Mouse (Mus musculus) CH12.LX (cell line): ENCODE results near the gene S100a8. TPM values are rescaled to one million over a fixed set of nuclear protein-coding genes. Genes with fewer than 3 reads are reported as not detected.

Experiments
- DNase-seq: peaks from one replicate; pipeline ENCODE4 v3.0.0-alpha.2; 2013; ENCODE audit errors: extremely low read depth
- H3K27ac ChIP-seq: 2 replicates; pipeline ENCODE4 v1.5.1; 2012; ENCODE audit warnings: low read depth, mild to moderate bottlenecking, control low read depth, moderate library complexity; ENCODE audit not compliant: insufficient read depth
- H3K27me3 ChIP-seq: replicated peaks from 2 replicates; pipeline ENCODE3; 2012; ENCODE audit warnings: inconsistent platforms
- H3K36me3 ChIP-seq, 2 experiments: replicated peaks in 1 of 2; 2 replicates each; pipeline versions ENCODE3 to v1.6.1; 2012; ENCODE audit warnings: inconsistent platforms in 1 of 2, low read length in 1 of 2, mild to moderate bottlenecking in 1 of 2, mixed read lengths in 1 of 2, moderate library complexity in 1 of 2; ENCODE audit not compliant: control insufficient read depth in 1 of 2, insufficient read depth in 1 of 2
- H3K4me1 ChIP-seq, 2 experiments: 2 replicates each; pipeline ENCODE4 v1.6.1; 2012; ENCODE audit warnings: inconsistent platforms in 1 of 2, moderate library complexity in 1 of 2; ENCODE audit not compliant: insufficient read depth in 2 of 2, control insufficient read depth in 1 of 2
- H3K4me2 ChIP-seq: 2 replicates; pipeline ENCODE4 v1.6.1; 2012; ENCODE audit warnings: low read depth, mild to moderate bottlenecking, control low read depth; ENCODE audit not compliant: poor library complexity, insufficient read depth, severe bottlenecking
- H3K4me3 ChIP-seq, 3 experiments: fragments of 150-350 bp in 1 of 3; sonication (generic) in 1 of 3; replicated peaks in 1 of 3; 2 replicates each; pipeline versions ENCODE3 to v1.5.1; 2011 to 2012; ENCODE audit warnings: low read depth in 2 of 3, low read length in 2 of 3, mild to moderate bottlenecking in 2 of 3, moderate library complexity in 2 of 3, control low read depth in 1 of 3, improper control_type of control experiment in 1 of 3, inconsistent platforms in 1 of 3, mixed read lengths in 1 of 3; ENCODE audit not compliant: poor library complexity in 1 of 3
- H3K79me2 ChIP-seq: replicated peaks from 2 replicates; pipeline ENCODE4 v1.6.1; 2012; ENCODE audit warnings: mild to moderate bottlenecking, moderate library complexity; ENCODE audit not compliant: control insufficient read depth, poor library complexity, insufficient read depth, severe bottlenecking; ENCODE audit errors: extremely low read depth
- H3K9ac ChIP-seq: 2 replicates; pipeline ENCODE4 v1.6.1; 2012; ENCODE audit warnings: low read depth, mild to moderate bottlenecking, control low read depth, moderate library complexity; ENCODE audit not compliant: insufficient read depth
- H3K9me3 ChIP-seq: replicated peaks from 2 replicates; pipeline ENCODE3; 2012; ENCODE audit warnings: low read length, inconsistent platforms, mixed read lengths
- BHLHE40 ChIP-seq: IDR thresholded peaks from 2 replicates; pipeline ENCODE4 v1.6.1; 2011; ENCODE audit warnings: mild to moderate bottlenecking, low read depth, low read length, improper control_type of control experiment
- CTCF ChIP-seq, 2 experiments: IDR thresholded peaks in 1 of 2; conservative IDR thresholded peaks in 1 of 2; 2 replicates each; pipeline ENCODE4 v1.5.1; 2011 to 2012; ENCODE audit warnings: low read depth in 2 of 2, low read length in 2 of 2, improper control_type of control experiment in 1 of 2, inconsistent platforms in 1 of 2, mild to moderate bottlenecking in 1 of 2, moderate library complexity in 1 of 2
- ELF1 ChIP-seq: IDR thresholded peaks from 2 replicates; pipeline ENCODE4 v1.6.1; 2014; ENCODE audit warnings: low read depth, mild to moderate bottlenecking, inconsistent platforms, low read length, improper control_type of control experiment
- ETS1 ChIP-seq: conservative IDR thresholded peaks from 2 replicates; pipeline ENCODE4 v1.6.1; 2012; ENCODE audit warnings: low read depth, mild to moderate bottlenecking, inconsistent platforms, low read length, improper control_type of control experiment, moderate library complexity
- GABPA ChIP-seq: IDR thresholded peaks from 2 replicates; pipeline ENCODE4 v1.6.1; 2012; ENCODE audit warnings: low read depth, low read length, improper control_type of control experiment, inconsistent platforms; ENCODE audit not compliant: insufficient replicate concordance
- HCFC1 ChIP-seq: IDR thresholded peaks from 2 replicates; pipeline ENCODE4 v1.6.1; 2012; ENCODE audit warnings: low read depth, mild to moderate bottlenecking, inconsistent platforms, low read length, improper control_type of control experiment
- JUN ChIP-seq: IDR thresholded peaks from 2 replicates; pipeline ENCODE4 v1.6.1; 2011; ENCODE audit warnings: low read depth, mild to moderate bottlenecking, low read length, improper control_type of control experiment, moderate library complexity; ENCODE audit not compliant: insufficient read depth
- JUND ChIP-seq: conservative IDR thresholded peaks from 2 replicates; pipeline ENCODE4 v1.6.1; 2011; ENCODE audit warnings: low read depth, low read length, improper control_type of control experiment
- MEF2A ChIP-seq: IDR thresholded peaks from 2 replicates; pipeline ENCODE4 v1.6.1; 2014; ENCODE audit warnings: low read depth, mild to moderate bottlenecking, inconsistent platforms, low read length, improper control_type of control experiment, borderline replicate concordance
- MYC ChIP-seq: IDR thresholded peaks from 2 replicates; pipeline ENCODE4 v1.6.1; 2011; ENCODE audit warnings: low read depth, mild to moderate bottlenecking, improper control_type of control experiment, low read length
- NELFE ChIP-seq: IDR thresholded peaks from 2 replicates; pipeline ENCODE4 v1.6.1; 2011; ENCODE audit warnings: low read depth, low read length, improper control_type of control experiment
- POLR2A ChIP-seq: IDR thresholded peaks from 2 replicates; pipeline ENCODE4 v1.6.1; 2011; ENCODE audit warnings: low read depth, mild to moderate bottlenecking, improper control_type of control experiment, low read length
- POLR2AphosphoS2 ChIP-seq: IDR thresholded peaks from 2 replicates; pipeline ENCODE4 v1.6.1; 2011; ENCODE audit warnings: low read depth, low read length, improper control_type of control experiment
- SIN3A ChIP-seq: IDR thresholded peaks from 2 replicates; pipeline ENCODE4 v1.6.1; 2012; ENCODE audit warnings: low read length, improper control_type of control experiment, inconsistent platforms
- SMC3 ChIP-seq: IDR thresholded peaks from 2 replicates; pipeline ENCODE4 v1.6.1; 2011; ENCODE audit warnings: low read depth, low read length, improper control_type of control experiment
- TBP ChIP-seq: conservative IDR thresholded peaks from 2 replicates; pipeline ENCODE4 v1.6.1; 2011; ENCODE audit warnings: low read depth, low read length, improper control_type of control experiment
- ZC3H11A ChIP-seq: IDR thresholded peaks from 2 replicates; pipeline ENCODE4 v1.6.1; 2012; ENCODE audit warnings: low read depth, mild to moderate bottlenecking, inconsistent platforms, low read length, improper control_type of control experiment
- ZKSCAN1 ChIP-seq: IDR thresholded peaks from 2 replicates; pipeline ENCODE4 v1.6.1; 2012; ENCODE audit warnings: low read depth, inconsistent platforms, low read length, improper control_type of control experiment, borderline replicate concordance
- dilution Hi-C: fragments of 300-500 bp; cut with MboI; formaldehyde crosslinking; loops from 2 replicates; pipeline ENCODE4 v1.14.3; 2020; ENCODE audit warnings: low sequenced_read_pairs; ENCODE audit not compliant: extremely low pct_unique_long_range_greater_than_20kb, extremely low pct_ligation_motif_present
- in situ Hi-C: fragments of 300-500 bp; cut with MboI; formaldehyde crosslinking; loops from 3 replicates; pipeline ENCODE4 v1.14.3; 2019; ENCODE audit warnings: low sequenced_read_pairs, low pct_ligation_motif_present, low pct_unique_long_range_greater_than_20kb, mixed read lengths
- polyA plus RNA-seq: library from polyadenylated mRNA; unstranded; fragments of >175 nt; gene quantifications from 2 replicates; pipeline ENCODE4 v1.2.1, GENCODE M21; 2012; ENCODE audit warnings: low read depth; ENCODE audit not compliant: insufficient read length
- total RNA-seq, 2 experiments: library from RNA; depleted of rRNA; stranded (reverse); fragments of 300-350 nt in 1 of 2; fragments of >200 nt in 1 of 2; gene quantifications; 2 replicates each; pipeline ENCODE4 v1.2.3; 2012 to 2014

S100a8 gene
- total and polyA plus RNA-seq, 3 experiments, result not detected

DNA sequence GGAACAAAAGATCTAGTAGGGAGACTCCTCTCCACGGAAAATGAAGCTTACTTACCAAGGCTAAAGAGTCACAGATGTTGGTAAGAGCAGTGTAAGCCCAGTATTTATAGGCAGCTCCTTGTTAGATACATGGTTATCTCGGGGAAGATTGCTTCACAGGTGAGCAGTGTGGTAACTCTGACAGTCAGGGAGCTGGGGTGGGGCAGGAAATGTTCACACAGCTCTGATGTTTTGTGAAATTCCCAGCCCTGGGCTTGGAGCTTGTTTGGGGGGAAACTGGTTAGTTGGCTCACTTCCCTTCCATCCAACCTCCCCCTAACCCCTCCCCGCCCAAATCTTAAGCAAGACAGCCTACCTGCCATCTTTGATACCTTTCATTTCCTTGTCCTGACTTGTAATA lies 26.8 kb downstream of the S100a8 start, which contains the start of gene S100a9:
Gene S100a9, minus strand, starts transcription at position 109 of the 400 bp plus-strand sequence.
- TF ChIP-seq ZKSCAN1, result no peak
- no peak for TF ChIP-seq TBP
- TF ChIP-seq POLR2AphosphoS2, result no peak
- TF ChIP-seq JUND, result no peak
- TF ChIP-seq POLR2A, result no peak
- TF ChIP-seq ELF1, result no peak
- TF ChIP-seq CTCF (conservative IDR thresholded peaks at IDR 0.05 in 1 of 2, IDR thresholded peaks at IDR 0.05 in 1 of 2; ENCODE audit: low read depth in 2 of 2, low read length in 2 of 2), result no peak
- no peak for TF ChIP-seq HCFC1
- no peak for TF ChIP-seq ETS1
- TF ChIP-seq ZC3H11A, result no peak
- no peak for TF ChIP-seq SIN3A
- TF ChIP-seq GABPA, result no peak
- no peak for TF ChIP-seq NELFE
- no peak for TF ChIP-seq SMC3
- Histone ChIP-seq H3K4me1 (no peaks in the 10 kb centered on the region), H3K9ac (no peak within 1 kb of the TSS), H3K4me3 (no peak within 1 kb of the TSS), H3K79me2 (no peaks in the 10 kb centered on the region), H3K9me3 (no peaks in the 10 kb centered on the region), H3K27ac (no peak within 1 kb of the TSS), H3K27me3 (peaks cover 65% of the 10 kb centered on the region), H3K36me3 (no peaks in the 10 kb centered on the region), H3K4me2 (no peak within 1 kb of the TSS)
- dilution Hi-C loops (no loop called here), in situ Hi-C loops (no loop called here)
- DNase-seq, result no peak

DNA sequence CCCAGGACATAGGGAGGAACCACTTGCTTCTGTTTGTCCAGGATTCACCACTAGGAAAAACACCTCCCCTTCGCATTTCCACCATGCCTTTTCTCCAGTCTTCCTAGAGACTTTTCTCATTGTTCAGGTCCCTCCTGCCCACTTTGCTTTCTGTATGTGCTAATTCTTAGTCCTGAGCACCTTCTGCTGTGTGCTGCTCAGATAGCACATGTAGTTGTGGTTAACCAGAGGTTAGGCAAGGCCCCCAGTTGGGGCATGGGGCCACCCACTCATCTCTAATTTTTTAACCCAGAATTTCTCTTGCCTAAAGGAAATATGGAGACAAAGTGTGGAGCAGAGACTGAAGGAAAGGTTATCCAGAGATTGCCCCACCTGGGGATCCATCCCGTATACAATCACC lies 33.5 kb downstream of the S100a8 start:
- no peak overlapping the region for H3K4me3 ChIP-seq
- TF ChIP-seq BHLHE40 (no peak), MEF2A (no peak), ETS1 (no peak), SIN3A (no peak), SMC3 (no peak), POLR2AphosphoS2 (no peak), MYC (no peak), JUN (no peak)

More for the DNA sequence above, 33.5 kb downstream of the S100a8 start:
- Histone ChIP-seq H3K4me2 (no peak overlapping the region), H3K9me3 (no peaks in the 10 kb centered on the region), H3K36me3 (no peaks in the 10 kb centered on the region), H3K79me2 (no peaks in the 10 kb centered on the region), H3K27ac (no peak overlapping the region), H3K9ac (no peak overlapping the region), H3K27me3 (peaks cover 52% of the 10 kb centered on the region), H3K4me1 (peaks cover 0 to 5% of the 10 kb centered on the region in 2 experiments; a peak in 1 of 4 replicates)
- in situ Hi-C loops, result no loop called here
- dilution Hi-C loops, result no loop called here
- DNase-seq, result no peak
